Mouse (Mus musculus) kidney, postnatal 0 days (tissue): Measurements from ENCODE around the gene Cd200r4. TPM values are rescaled to one million over a fixed set of nuclear protein-coding genes. Genes with fewer than 3 reads are reported as not detected.

ENCODE experiments used
- ATAC-seq: fragments of 200-750 bp; cut with Nextera tagmentation; replicated peaks from 2 replicates; pipeline ENCODE4 v1.8.0; 2017; ENCODE audit warnings: low read depth, moderate number of reproducible peaks, moderate TSS enrichment, moderate library complexity; ENCODE audit not compliant: low FRiP score
- DNase-seq: peaks from one replicate; pipeline ENCODE4 v3.0.0-alpha.2; 2016; ENCODE audit warnings: low spot score
- H3K27ac ChIP-seq: fragments of 300-500 bp; sonication (generic); 2 replicates; pipeline ENCODE4 v1.5.1; 2014; ENCODE audit warnings: mild to moderate bottlenecking
- H3K27me3 ChIP-seq: fragments of 300-500 bp; sonication (generic); 2 replicates; pipeline ENCODE4 v1.6.1; 2014; ENCODE audit warnings: low read length, mixed read lengths; ENCODE audit not compliant: insufficient read depth
- H3K36me3 ChIP-seq: fragments of 300-500 bp; sonication (generic); 2 replicates; pipeline ENCODE4 v1.6.1; 2014; ENCODE audit warnings: low read length, mixed read lengths; ENCODE audit not compliant: insufficient read depth
- H3K4me1 ChIP-seq: fragments of 300-500 bp; sonication (generic); replicated peaks from 2 replicates; pipeline ENCODE4 v1.6.1; 2014; ENCODE audit warnings: antibody characterized with exemption, low read length, mixed read lengths; ENCODE audit not compliant: insufficient read depth
- H3K4me2 ChIP-seq: fragments of 300-500 bp; sonication (generic); 2 replicates; pipeline ENCODE4 v1.6.1; 2014; ENCODE audit warnings: mild to moderate bottlenecking, low read length, moderate library complexity, mixed read lengths
- H3K4me3 ChIP-seq: fragments of 300-500 bp; sonication (generic); replicated peaks from 2 replicates; pipeline ENCODE4 v1.5.1; 2014; ENCODE audit warnings: low read depth, low read length
- H3K9ac ChIP-seq: fragments of 300-500 bp; sonication (generic); 2 replicates; pipeline ENCODE4 v1.6.1; 2014; ENCODE audit warnings: low read depth, low read length
- H3K9me3 ChIP-seq: fragments of 300-500 bp; sonication (generic); replicated peaks from 2 replicates; pipeline ENCODE4 v1.6.1; 2016; ENCODE audit warnings: low read length, inconsistent platforms, mixed read lengths
- CTCF ChIP-seq: IDR thresholded peaks from 2 replicates; pipeline ENCODE4 v1.5.1; 2016; ENCODE audit warnings: antibody characterized with exemption, low read depth, mild to moderate bottlenecking, moderate library complexity
- WGBS: fragments of 180-500 bp; shearing (Covaris S2); extraction: QIAGEN DNeasy Blood & Tissue Kit; methylation state at CpG from one replicate; pipeline ENCODE4 v1.1.7; 2014; 5-methylcytosine and 5-hydroxymethylcytosine counted together
- polyA plus RNA-seq: library from polyadenylated mRNA; unstranded; fragments of >200 nt; fragmentation: Nextera tagmentation; extraction: Ambion mirVana; gene quantifications from 2 replicates; pipeline ENCODE4 v1.2.1, GENCODE M21; 2015

Cd200r4 gene
- polyA plus RNA-seq, 1 experiment from 2014 or later = 0.07 TPM

DNA sequence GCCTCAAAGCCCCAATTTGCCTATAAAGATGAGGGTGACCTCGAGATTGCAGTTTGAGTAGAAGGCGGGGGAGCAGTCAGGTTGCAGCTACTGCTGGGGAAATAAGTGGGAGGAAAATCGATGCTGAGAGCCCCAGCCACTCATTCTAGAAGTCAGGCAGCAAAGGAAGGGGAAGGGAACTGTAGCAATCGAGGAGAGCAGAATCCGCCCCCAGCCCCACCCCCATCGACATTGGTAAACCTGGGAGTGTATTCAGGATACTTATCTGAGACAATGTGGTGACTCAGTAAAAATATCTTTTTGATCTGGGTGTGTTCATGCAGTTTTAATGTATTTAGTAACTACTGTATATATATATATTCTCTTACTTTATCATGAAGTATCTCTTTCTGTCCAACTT, 39.0 kb upstream of the Cd200r4 start:
- H3K9ac ChIP-seq = no peak overlapping the region
- DNase-seq = no peak
- H3K27me3 ChIP-seq = no peaks in the 10 kb centered on the region
- H3K36me3 ChIP-seq = no peaks in the 10 kb centered on the region
- H3K4me2 ChIP-seq = no peak overlapping the region
- no peak for TF ChIP-seq CTCF
- H3K9me3 ChIP-seq = no peaks in the 10 kb centered on the region
- no peak for ATAC-seq
- no peaks in the 10 kb centered on the region for H3K4me1 ChIP-seq
- no peak overlapping the region for H3K4me3 ChIP-seq
- 61% methylated on average over 6 of the region's 6 CpGs for WGBS
- no peak overlapping the region for H3K27ac ChIP-seq

DNA sequence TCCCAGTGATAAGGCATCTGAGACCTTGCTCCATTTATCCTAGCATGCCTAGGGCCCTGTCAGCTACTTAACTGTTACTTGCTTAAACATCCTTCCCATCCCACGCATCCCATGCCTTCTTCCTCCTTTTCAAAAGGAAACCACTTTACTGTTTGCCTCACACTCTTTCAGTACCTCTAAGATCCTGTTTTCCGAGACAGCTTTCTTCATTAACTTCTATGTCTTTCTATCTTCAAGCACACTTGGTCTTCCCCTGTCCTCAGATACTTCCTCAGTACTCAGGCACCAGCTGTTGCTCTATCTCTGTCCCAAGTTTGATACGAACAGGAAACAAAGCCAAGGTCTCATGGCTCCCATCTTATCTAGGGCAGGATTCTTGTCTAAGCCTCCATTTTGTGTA, 37.9 kb upstream of the Cd200r4 start:
- no peak for DNase-seq
- ATAC-seq = no peak

DNA sequence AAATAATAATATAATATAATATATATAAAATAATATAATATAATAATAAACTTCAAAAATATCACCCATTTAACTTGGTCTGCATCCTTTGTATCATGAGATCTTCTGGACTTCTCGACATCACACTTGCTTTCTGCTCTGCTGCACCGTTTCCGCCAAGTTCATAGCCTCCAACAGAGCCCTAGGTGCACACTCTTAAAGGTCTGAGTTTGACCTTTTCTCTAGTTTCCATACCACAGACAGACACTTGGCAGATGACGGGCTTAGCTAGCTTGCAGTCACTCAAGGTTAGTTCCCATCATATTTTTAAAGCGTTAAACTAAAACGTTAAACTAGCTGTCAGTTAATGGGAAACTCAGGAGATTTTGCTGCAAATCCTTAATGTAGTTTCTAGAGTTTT, 37.3 kb upstream of the Cd200r4 start:
- DNase-seq (no peak), ATAC-seq (no peak)
- WGBS = 81% methylated on average over 6 of the region's 6 CpGs
- no peak overlapping the region for H3K9ac ChIP-seq
- H3K4me2 ChIP-seq = no peak overlapping the region
- H3K27me3 ChIP-seq = no peaks in the 10 kb centered on the region
- H3K27ac ChIP-seq = no peak overlapping the region
- no peaks in the 10 kb centered on the region for H3K9me3 ChIP-seq
- no peaks in the 10 kb centered on the region for H3K36me3 ChIP-seq
- H3K4me3 ChIP-seq = no peak overlapping the region
- no peaks in the 10 kb centered on the region for H3K4me1 ChIP-seq
- TF ChIP-seq CTCF = no peak

More for the DNA sequence above, 37.9 kb upstream of the Cd200r4 start:
- no peaks in the 10 kb centered on the region for H3K36me3 ChIP-seq
- no peak overlapping the region for H3K9ac ChIP-seq
- no peak overlapping the region for H3K27ac ChIP-seq
- H3K9me3 ChIP-seq = no peaks in the 10 kb centered on the region
- H3K4me3 ChIP-seq = no peak overlapping the region
- H3K4me1 ChIP-seq = no peaks in the 10 kb centered on the region
- H3K4me2 ChIP-seq = no peak overlapping the region
- no peak for TF ChIP-seq CTCF
- no peaks in the 10 kb centered on the region for H3K27me3 ChIP-seq
- WGBS = 81% methylated on average over 3 of the region's 3 CpGs

GRCm38 (mm10) chr16:44778538-44779147, 32.9 kb upstream of the Cd200r4 start:
- peak overlapping the region; percentile 21 for H3K4me2 ChIP-seq
- no peak for TF ChIP-seq CTCF
- H3K27me3 ChIP-seq = no peaks in the 10 kb centered on the region
- peak; percentile 37 for DNase-seq
- H3K9ac ChIP-seq = no peak overlapping the region
- ATAC-seq = no peak
- H3K4me1 ChIP-seq = no peaks in the 10 kb centered on the region
- no peaks in the 10 kb centered on the region for H3K9me3 ChIP-seq
- 54% methylated on average over 17 of the region's 17 CpGs for WGBS
- no peaks in the 10 kb centered on the region for H3K36me3 ChIP-seq
- H3K27ac ChIP-seq = no peak overlapping the region
- no peak overlapping the region for H3K4me3 ChIP-seq

DNA sequence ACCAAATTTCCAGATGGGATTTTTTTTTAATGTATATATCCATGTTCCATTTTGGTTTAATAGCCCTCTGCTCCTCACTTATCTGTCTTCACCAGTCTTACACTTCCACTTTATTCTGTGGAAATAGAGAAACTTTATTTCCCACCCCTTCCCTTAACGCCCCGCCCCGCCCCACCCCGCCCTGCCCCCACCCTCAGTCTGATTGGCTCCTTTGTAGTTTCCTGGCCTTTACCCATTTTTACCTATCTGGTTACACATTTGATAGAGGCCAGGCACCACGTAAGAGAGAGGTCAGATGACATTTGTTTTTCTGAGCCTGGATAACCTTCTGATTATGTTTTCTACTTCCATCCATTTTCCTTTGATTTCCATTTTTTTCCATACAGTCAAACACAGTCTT, 32.0 kb upstream of the Cd200r4 start:
- Histone ChIP-seq H3K9ac (no peak overlapping the region), H3K36me3 (no peaks in the 10 kb centered on the region), H3K4me3 (no peak overlapping the region), H3K9me3 (no peaks in the 10 kb centered on the region), H3K27me3 (no peaks in the 10 kb centered on the region), H3K4me1 (no peaks in the 10 kb centered on the region), H3K4me2 (no peak overlapping the region), H3K27ac (no peak overlapping the region)
- WGBS = 84% methylated on average over 5 of the region's 5 CpGs
- TF ChIP-seq CTCF = no peak
- no peak for DNase-seq
- no peak for ATAC-seq

GRCm38 (mm10) chr16:44780751-44781150, 30.8 kb upstream of the Cd200r4 start:
- no peak overlapping the region for H3K4me3 ChIP-seq
- H3K4me1 ChIP-seq = no peaks in the 10 kb centered on the region

DNA sequence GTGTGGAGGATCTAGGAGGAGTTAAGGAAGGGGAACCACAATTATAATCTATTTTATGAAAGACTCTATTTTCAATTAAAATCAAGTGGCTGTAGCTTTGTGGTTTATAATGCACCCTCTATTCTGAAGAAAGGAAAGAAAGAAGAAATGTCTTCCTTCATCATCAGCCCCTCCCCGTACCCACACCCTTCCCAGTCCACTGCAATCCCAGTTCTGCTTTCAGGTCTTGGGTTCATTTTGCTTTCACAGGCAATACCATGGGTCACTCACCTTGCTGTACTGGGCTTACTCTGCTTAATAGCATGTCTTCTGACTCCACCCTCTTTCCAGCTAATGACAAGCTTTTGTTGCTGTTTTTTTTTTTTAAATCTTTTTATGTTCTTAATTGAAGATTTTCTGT, 24.6 kb upstream of the Cd200r4 start:
- ATAC-seq = no peak
- no peak overlapping the region for H3K27ac ChIP-seq
- DNase-seq = no peak
- H3K9me3 ChIP-seq = no peaks in the 10 kb centered on the region
- H3K4me2 ChIP-seq = no peak overlapping the region
- no peak for TF ChIP-seq CTCF
- no peak overlapping the region for H3K9ac ChIP-seq
- H3K4me3 ChIP-seq = no peak overlapping the region
- no peaks in the 10 kb centered on the region for H3K4me1 ChIP-seq
- WGBS = 90% methylated on average over 1 of the region's 1 CpGs
- H3K27me3 ChIP-seq = no peaks in the 10 kb centered on the region
- H3K36me3 ChIP-seq = no peaks in the 10 kb centered on the region

More at GRCm38 (mm10) chr16:44780751-44781150, 30.8 kb upstream of the Cd200r4 start:
- no peak for ATAC-seq
- no peaks in the 10 kb centered on the region for H3K27me3 ChIP-seq
- no peak overlapping the region for H3K27ac ChIP-seq
- H3K9me3 ChIP-seq = no peaks in the 10 kb centered on the region
- TF ChIP-seq CTCF = 0 out of 2 replicates have a peak, but pooled peaks have one; percentile 6
- 71% methylated on average over 4 of the region's 4 CpGs for WGBS
- no peak for DNase-seq
- H3K36me3 ChIP-seq = no peaks in the 10 kb centered on the region
- no peak overlapping the region for H3K4me2 ChIP-seq
- H3K9ac ChIP-seq = no peak overlapping the region
